Mouse (Mus musculus) intestine, embryonic 15.5 days (tissue): ENCODE data around the gene H2-DMb2. TPM values are rescaled to one million over a fixed set of nuclear protein-coding genes. Genes with fewer than 3 reads are reported as not detected.
A peak's percentile ranks its signal among the peaks of the same experiment; 100 is the strongest.
"Not testable (repeated sequence)": the region's sequence is repeated elsewhere in the genome, so short reads cannot be mapped to it uniquely, and the experiment has no call there.

ENCODE experiments used
- ATAC-seq: fragments of 200-750 bp; cut with Nextera tagmentation; 2 replicates; pipeline ENCODE4 v1.8.0; 2017; ENCODE audit warnings: moderate TSS enrichment, moderate library complexity
- H3K27ac ChIP-seq: fragments of 300-500 bp; sonication (generic); 2 replicates; pipeline ENCODE4 v1.5.1; 2015; ENCODE audit warnings: mild to moderate bottlenecking, inconsistent platforms
- H3K27me3 ChIP-seq: fragments of 300-500 bp; sonication (generic); replicated peaks from 2 replicates; pipeline ENCODE4 v1.6.1; 2015; ENCODE audit warnings: inconsistent platforms
- H3K36me3 ChIP-seq: fragments of 300-500 bp; sonication (generic); 2 replicates; pipeline ENCODE4 v1.6.1; 2015; ENCODE audit warnings: inconsistent platforms
- H3K4me1 ChIP-seq: fragments of 300-500 bp; sonication (generic); replicated peaks from 2 replicates; pipeline ENCODE4 v1.6.1; 2015; ENCODE audit warnings: inconsistent platforms
- H3K4me2 ChIP-seq: fragments of 300-500 bp; sonication (generic); replicated peaks from 2 replicates; pipeline ENCODE4 v1.6.1; 2015; ENCODE audit warnings: mild to moderate bottlenecking, inconsistent platforms
- H3K4me3 ChIP-seq: fragments of 300-500 bp; sonication (generic); replicated peaks from 2 replicates; pipeline ENCODE4 v1.5.1; 2015; ENCODE audit warnings: inconsistent platforms
- H3K9ac ChIP-seq: fragments of 300-500 bp; sonication (generic); 2 replicates; pipeline ENCODE4 v1.6.1; 2015; ENCODE audit warnings: inconsistent platforms
- H3K9me3 ChIP-seq: fragments of 300-500 bp; sonication (generic); 2 replicates; pipeline ENCODE4 v1.6.1; 2016; ENCODE audit warnings: inconsistent platforms
- WGBS: fragments of 180-500 bp; shearing (Covaris S2); methylation state at CpG from one replicate; pipeline ENCODE4 v1.1.7; 2015; 5-methylcytosine and 5-hydroxymethylcytosine counted together
- polyA plus RNA-seq: library from polyadenylated mRNA; unstranded; fragments of >200 nt; fragmentation: Nextera tagmentation; extraction: Ambion mirVana; gene quantifications from 2 replicates; pipeline ENCODE4 v1.2.1, GENCODE M21; 2015

Gene H2-DMb2
- polyA plus RNA-seq, 1 experiment from 2014 or later, result 0.83 TPM

GRCm38 (mm10) chr17:34141448-34141847 is 1.7 kb upstream of the H2-DMb2 start:
- Histone ChIP-seq H3K4me3 (no peak overlapping the region), H3K9me3 (no peaks in the 10 kb centered on the region), H3K36me3 (no peaks in the 10 kb centered on the region), H3K27ac (no peak overlapping the region), H3K27me3 (peaks cover 8% of the 10 kb centered on the region), H3K4me2 (no peak overlapping the region), H3K4me1 (peaks cover 10% of the 10 kb centered on the region; the same call in 1 of the 2 replicates), H3K9ac (no peak overlapping the region)
- ATAC-seq, result no peak
- 60% methylated on average over 4 of the region's 4 CpGs for WGBS

- Histone ChIP-seq H3K27ac (no peak overlapping the region), H3K27me3 (peaks cover 8% of the 10 kb centered on the region), H3K9ac (no peak overlapping the region), H3K4me2 (no peak overlapping the region), H3K36me3 (no peaks in the 10 kb centered on the region), H3K4me3 (no peak overlapping the region), H3K9me3 (no peaks in the 10 kb centered on the region), H3K4me1 (peaks cover 10% of the 10 kb centered on the region; the same call in 1 of the 2 replicates)
- WGBS, result 82% methylated on average over 7 of the region's 7 CpGs
- ATAC-seq, result 0 out of 2 replicates have a peak, but pooled peaks have one; percentile 31
These were observed 574 bp upstream of the H2-DMb2 start for GRCm38 (mm10) chr17:34142456-34143010.

GRCm38 (mm10) chr17:34143461-34143860 is 354 bp downstream of the H2-DMb2 start:
- no peak overlapping the region for H3K4me2 ChIP-seq
- no peak overlapping the region for H3K27ac ChIP-seq
- WGBS, result 61% methylated on average over 5 of the region's 5 CpGs
- H3K27me3 ChIP-seq, result peaks cover 4% of the 10 kb centered on the region
- H3K36me3 ChIP-seq, result no peaks in the 10 kb centered on the region
- ATAC-seq, result no peak
- H3K9me3 ChIP-seq, result no peaks in the 10 kb centered on the region
- H3K9ac ChIP-seq, result no peak overlapping the region
- H3K4me1 ChIP-seq, result peaks cover 10% of the 10 kb centered on the region; the same call in 1 of the 2 replicates
- no peak overlapping the region for H3K4me3 ChIP-seq

DNA sequence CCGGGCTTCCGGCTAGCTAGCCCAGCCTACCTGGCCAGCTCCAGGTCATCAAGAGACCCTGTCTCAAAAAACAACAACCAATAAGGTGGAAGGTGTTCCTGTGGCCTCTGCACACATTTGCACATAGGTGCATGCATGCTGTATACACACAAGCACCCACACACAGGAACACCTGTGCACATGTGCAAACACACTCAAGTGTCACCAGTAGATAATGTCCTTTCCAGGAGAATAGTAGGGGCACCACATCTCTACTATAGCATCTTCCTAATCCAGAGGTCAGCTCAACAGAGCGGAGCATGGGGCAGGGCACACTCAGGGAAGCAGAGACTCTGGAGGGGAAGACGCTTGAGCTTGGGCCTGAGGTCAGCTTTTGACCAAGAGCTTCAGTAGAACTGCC is 1.1 kb downstream of the H2-DMb2 start:
- not testable (repeated sequence) for ATAC-seq, H3K4me2 ChIP-seq, H3K27ac ChIP-seq, H3K4me1 ChIP-seq, H3K9me3 ChIP-seq, H3K27me3 ChIP-seq, H3K36me3 ChIP-seq, H3K4me3 ChIP-seq, H3K9ac ChIP-seq
- WGBS, result 89% methylated on average over 4 of the region's 4 CpGs

DNA sequence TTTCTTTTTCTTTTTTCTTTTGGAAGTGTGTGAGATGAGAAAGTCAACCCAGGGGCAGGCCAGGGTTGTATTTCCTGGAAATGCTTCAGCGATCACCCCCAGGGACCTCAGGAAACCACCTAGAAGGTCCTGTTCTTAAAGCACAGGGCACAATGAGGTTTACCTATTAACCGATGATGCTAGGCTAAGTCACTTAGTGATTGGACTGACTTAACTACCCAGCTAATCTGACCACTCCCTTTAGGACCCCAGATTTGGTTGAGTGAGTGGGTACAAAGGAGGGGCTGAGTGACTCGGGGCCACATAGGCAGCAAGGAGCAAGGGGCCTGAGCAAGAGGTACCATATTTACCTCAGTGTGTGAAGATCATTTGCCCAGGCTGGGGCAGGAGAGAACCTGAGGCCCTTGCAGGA is 1.9 kb downstream of the H2-DMb2 start:
- peaks cover 4% of the 10 kb centered on the region for H3K27me3 ChIP-seq
- WGBS, result 74% methylated on average over 3 of the region's 3 CpGs
- no peak overlapping the region for H3K4me2 ChIP-seq
- H3K4me1 ChIP-seq, result peaks cover 1% of the 10 kb centered on the region; the same call in 1 of the 2 replicates
- H3K9me3 ChIP-seq, result no peaks in the 10 kb centered on the region
- H3K4me3 ChIP-seq, result no peak overlapping the region
- H3K9ac ChIP-seq, result no peak overlapping the region
- no peak for ATAC-seq
- H3K27ac ChIP-seq, result no peak overlapping the region
- H3K36me3 ChIP-seq, result no peaks in the 10 kb centered on the region

DNA sequence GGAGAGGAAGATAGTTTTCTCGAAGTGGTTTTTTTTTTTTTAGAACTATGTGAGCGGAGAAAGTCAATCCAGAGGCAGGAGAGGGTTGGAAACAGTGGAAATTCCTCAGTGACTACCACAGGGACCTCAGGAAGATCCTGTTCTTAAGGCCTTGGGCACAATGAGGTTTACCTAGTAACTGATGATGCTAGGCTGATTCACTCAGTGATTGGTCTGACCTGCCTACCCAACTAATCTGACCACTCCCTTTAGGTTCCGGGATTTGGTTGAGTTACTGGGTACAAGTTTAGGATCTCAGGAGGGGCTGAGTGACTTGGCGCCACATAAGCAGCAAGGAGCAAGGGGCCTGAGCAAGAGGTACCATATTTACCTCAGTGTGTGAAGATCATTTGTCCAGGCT is 9.8 kb downstream of the H2-DMb2 start, which contains the start of gene H2-DMb1:
Gene H2-DMb1, plus strand, starts transcription at position 150 of the 400 bp plus-strand sequence.
- Histone ChIP-seq H3K4me3 (no peak within 1 kb of the TSS), H3K27me3 (no peaks in the 10 kb centered on the region), H3K9me3 (no peaks in the 10 kb centered on the region), H3K4me2 (no peak within 1 kb of the TSS), H3K27ac (no peak within 1 kb of the TSS), H3K36me3 (no peaks in the 10 kb centered on the region), H3K9ac (no peak within 1 kb of the TSS), H3K4me1 (no peaks in the 10 kb centered on the region)
- no peak for ATAC-seq
- WGBS, result 58% methylated on average over 4 of the region's 4 CpGs

DNA sequence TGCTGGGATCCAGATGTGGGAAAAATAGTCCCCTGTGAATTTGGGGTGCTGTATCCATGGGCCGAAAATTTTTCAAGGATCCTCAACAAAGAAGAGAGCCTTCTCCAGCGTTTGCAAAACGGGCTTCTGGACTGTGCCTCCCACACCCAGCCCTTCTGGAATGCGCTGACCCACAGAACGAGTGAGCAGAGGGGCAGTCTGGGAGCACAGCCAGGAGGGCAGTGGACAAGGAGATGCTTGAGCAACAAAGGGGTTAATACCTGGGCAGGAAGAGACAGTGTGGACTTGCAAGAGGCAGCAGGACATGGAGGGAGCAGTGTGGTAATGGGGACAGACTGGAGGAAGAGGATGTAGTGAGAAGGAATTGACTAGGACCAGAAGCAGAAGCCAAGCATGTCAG is 12.4 kb downstream of the H2-DMb2 start:
- Histone ChIP-seq H3K9ac (no peak overlapping the region), H3K4me2 (no peak overlapping the region), H3K27ac (no peak overlapping the region), H3K36me3 (no peaks in the 10 kb centered on the region), H3K4me1 (no peaks in the 10 kb centered on the region), H3K9me3 (no peaks in the 10 kb centered on the region), H3K4me3 (no peak overlapping the region), H3K27me3 (no peaks in the 10 kb centered on the region)
- no peak for ATAC-seq
- WGBS, result 53% methylated on average over 5 of the region's 5 CpGs

DNA sequence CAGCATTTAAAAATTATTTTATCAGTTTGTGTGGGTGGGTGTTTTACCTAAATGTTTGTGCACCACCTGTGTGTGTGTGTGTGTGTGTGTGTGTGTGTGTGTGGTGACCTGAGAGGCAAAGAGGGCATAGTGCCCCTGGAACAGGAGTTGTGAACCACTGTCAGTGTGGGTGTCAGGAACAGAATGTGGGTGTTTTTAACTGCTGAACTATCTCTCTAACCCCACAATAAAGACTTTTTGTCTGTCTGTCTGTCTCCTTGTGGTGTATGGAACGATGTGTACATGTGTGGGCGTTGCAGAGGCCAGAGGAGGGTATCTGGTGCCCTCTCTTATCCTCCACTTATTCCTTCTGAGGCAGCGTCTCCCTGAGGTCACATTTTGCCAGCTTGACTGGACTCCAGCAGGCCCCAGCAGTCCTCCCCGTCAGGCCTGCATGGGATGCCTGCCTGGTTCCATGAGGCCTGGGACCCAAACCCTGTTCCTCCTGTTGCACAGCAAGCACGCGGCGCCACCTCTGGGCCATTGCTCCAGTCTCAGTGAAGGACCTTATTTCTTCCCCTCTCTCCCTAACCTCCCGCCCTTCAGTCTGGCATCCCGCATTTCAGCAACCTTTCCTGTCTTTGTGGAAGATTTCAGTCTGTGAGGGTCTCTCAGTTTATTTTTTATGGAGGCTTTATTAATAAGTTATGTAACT is 21.2 kb downstream of the H2-DMb2 start:
- no peak overlapping the region for H3K4me3 ChIP-seq
- no peaks in the 10 kb centered on the region for H3K4me1 ChIP-seq
- no peaks in the 10 kb centered on the region for H3K9me3 ChIP-seq
- no peak overlapping the region for H3K27ac ChIP-seq
- H3K9ac ChIP-seq, result no peak overlapping the region
- no peaks in the 10 kb centered on the region for H3K36me3 ChIP-seq
- H3K27me3 ChIP-seq, result no peaks in the 10 kb centered on the region
- 42% methylated on average over 9 of the region's 9 CpGs for WGBS
- no peak for ATAC-seq
- no peak overlapping the region for H3K4me2 ChIP-seq

DNA sequence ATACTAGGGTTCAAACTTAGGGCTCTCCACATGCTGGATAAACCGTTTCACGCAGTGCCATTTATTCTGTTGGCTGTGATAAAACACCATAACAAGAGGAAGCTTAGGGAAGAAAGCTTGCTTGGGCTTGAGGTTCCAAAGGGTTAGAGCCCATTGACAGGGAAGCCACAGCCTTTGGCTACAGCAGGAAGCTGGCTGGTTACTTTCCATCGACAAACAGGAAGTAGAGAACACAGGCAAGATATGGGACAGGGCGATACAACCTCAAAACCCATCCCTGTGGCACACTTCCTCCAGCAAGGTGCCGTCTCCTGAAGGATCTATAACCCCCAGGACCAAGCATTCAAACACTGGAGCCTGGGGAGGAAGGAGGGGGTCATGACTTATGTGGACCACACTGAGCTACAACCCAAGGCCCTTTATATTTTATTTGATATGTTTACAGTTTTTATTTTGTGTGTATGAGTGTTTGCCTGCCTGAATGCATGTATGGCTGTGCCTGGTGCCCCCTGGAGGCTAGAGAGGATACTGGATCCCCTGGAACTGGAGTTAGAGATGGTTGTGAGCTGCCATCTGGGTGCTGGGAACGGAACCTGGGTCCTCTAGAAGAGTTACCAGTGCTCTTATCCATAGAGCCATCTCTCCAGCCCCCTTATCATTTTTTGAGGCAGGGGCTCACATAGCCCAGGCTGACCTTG is 22.1 kb downstream of the H2-DMb2 start:
- H3K9ac ChIP-seq, result no peak overlapping the region
- WGBS, result 78% methylated on average over 6 of the region's 6 CpGs
- H3K4me1 ChIP-seq, result no peaks in the 10 kb centered on the region
- no peak overlapping the region for H3K4me3 ChIP-seq
- no peak overlapping the region for H3K4me2 ChIP-seq
- H3K27me3 ChIP-seq, result no peaks in the 10 kb centered on the region
- ATAC-seq, result no peak
- H3K36me3 ChIP-seq, result no peaks in the 10 kb centered on the region
- H3K9me3 ChIP-seq, result no peaks in the 10 kb centered on the region
- H3K27ac ChIP-seq, result no peak overlapping the region

GRCm38 (mm10) chr17:34169279-34169678 is 26.2 kb downstream of the H2-DMb2 start:
- Histone ChIP-seq H3K27me3 (no peaks in the 10 kb centered on the region), H3K9me3 (no peaks in the 10 kb centered on the region), H3K4me3 (no peak overlapping the region), H3K4me2 (no peak overlapping the region), H3K9ac (no peak overlapping the region), H3K36me3 (no peaks in the 10 kb centered on the region), H3K27ac (no peak overlapping the region), H3K4me1 (no peaks in the 10 kb centered on the region)
- 0% methylated on average over 2 of the region's 2 CpGs for WGBS
- no peak for ATAC-seq

DNA sequence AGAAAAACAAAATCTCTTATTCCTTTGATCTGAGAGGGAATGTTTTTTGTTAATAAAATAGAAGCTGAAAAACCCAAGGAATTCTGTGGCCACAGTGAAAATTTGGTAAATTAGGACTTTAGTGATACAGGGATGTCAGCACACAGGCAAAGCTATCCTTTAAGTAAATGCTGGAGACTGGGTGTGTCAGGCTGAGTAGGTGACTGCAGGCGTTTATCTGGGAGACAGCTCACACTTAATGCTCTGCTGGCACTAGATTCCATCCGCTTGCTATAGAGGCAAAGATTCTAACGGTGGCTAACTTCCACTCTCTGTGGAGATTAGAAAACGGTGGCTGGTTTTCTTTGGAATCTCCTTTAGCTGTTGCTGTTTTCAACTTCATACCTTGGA is 27.4 kb downstream of the H2-DMb2 start:
- H3K36me3 ChIP-seq, result no peaks in the 10 kb centered on the region
- no peak for ATAC-seq
- H3K4me1 ChIP-seq, result no peaks in the 10 kb centered on the region
- no peaks in the 10 kb centered on the region for H3K27me3 ChIP-seq
- H3K4me2 ChIP-seq, result no peak overlapping the region
- WGBS, result 20% methylated on average over 4 of the region's 4 CpGs
- no peak overlapping the region for H3K4me3 ChIP-seq
- no peak overlapping the region for H3K9ac ChIP-seq
- no peaks in the 10 kb centered on the region for H3K9me3 ChIP-seq
- H3K27ac ChIP-seq, result no peak overlapping the region

- Histone ChIP-seq H3K27ac (no peak overlapping the region), H3K9ac (no peak overlapping the region), H3K4me3 (no peak overlapping the region), H3K9me3 (no peaks in the 10 kb centered on the region), H3K4me2 (no peak overlapping the region), H3K4me1 (no peaks in the 10 kb centered on the region), H3K27me3 (no peaks in the 10 kb centered on the region), H3K36me3 (no peaks in the 10 kb centered on the region)
- 38% methylated on average over 13 of the region's 13 CpGs for WGBS
- ATAC-seq, result no peak
These were observed 27.9 kb downstream of the H2-DMb2 start for GRCm38 (mm10) chr17:34170877-34171498.
